Mouse (Mus musculus) megakaryocyte-erythroid progenitor cell, adult 5-6 weeks (primary cell): Measurements from ENCODE around the gene Nfkb2. TPM values are rescaled to one million over a fixed set of nuclear protein-coding genes. Genes with fewer than 3 reads are reported as not detected.

Experiments
- total RNA-seq, 2 experiments: library from RNA; stranded (forward) in 1 of 2; stranded (reverse) in 1 of 2; fragments of 200-1000, 215-1000 nt in 1 of 2; fragments of >200 nt in 1 of 2; fragmentation: Nextera tagmentation in 1 of 2; gene quantifications; 2 replicates each; pipeline ENCODE4 v1.2.3; 2014 to 2017

Gene Nfkb2
- total RNA-seq, 2 experiments from 2014 or later, result 2.8 to 4.9 TPM

Other genes with a start within 250 kb of the Nfkb2 start
- gene Nolc1, start 228.5 kb upstream of the Nfkb2 start, total RNA-seq (2014; fragmentation: Nextera tagmentation), result 170 and 201 TPM in 2 replicates
- gene Nolc1, start 228.5 kb upstream of the Nfkb2 start, total RNA-seq (2017), result 271 and 318 TPM in 2 replicates
- not detected in 2 replicates for gene Elovl3, start 172.4 kb upstream of the Nfkb2 start, total RNA-seq (2014; fragmentation: Nextera tagmentation)
- gene Elovl3, start 172.4 kb upstream of the Nfkb2 start, total RNA-seq (2017), result not detected in 2 replicates
- gene Pitx3, start 156.0 kb upstream of the Nfkb2 start, total RNA-seq (2014; fragmentation: Nextera tagmentation), result not detected in 2 replicates
- gene Pitx3, start 156.0 kb upstream of the Nfkb2 start, total RNA-seq (2017), result not detected in 2 replicates
- 48.7 and 56.7 TPM in 2 replicates for gene Gbf1, start 151.8 kb upstream of the Nfkb2 start, total RNA-seq (2014; fragmentation: Nextera tagmentation)
- 23.4 and 38.9 TPM in 2 replicates for gene Gbf1, start 151.8 kb upstream of the Nfkb2 start, total RNA-seq (2017)
- 3.4 and 7.1 TPM in 2 replicates for gene Psd, start 22.8 kb downstream of the Nfkb2 start, total RNA-seq (2014; fragmentation: Nextera tagmentation)
- 0.99 TPM in 1 of 2 replicates, not detected in the other for gene Psd, start 22.8 kb downstream of the Nfkb2 start, total RNA-seq (2017)
- gene Fbxl15, start 23.9 kb downstream of the Nfkb2 start, total RNA-seq (2014; fragmentation: Nextera tagmentation), result 4.7 TPM in 1 of 2 replicates, not detected in the other
- 0.42 and 2.5 TPM in 2 replicates for gene Fbxl15, start 23.9 kb downstream of the Nfkb2 start, total RNA-seq (2017)
- 58.5 and 61.2 TPM in 2 replicates for gene Cuedc2, start 34.4 kb downstream of the Nfkb2 start, total RNA-seq (2014; fragmentation: Nextera tagmentation)
- 100 and 121 TPM in 2 replicates for gene Cuedc2, start 34.4 kb downstream of the Nfkb2 start, total RNA-seq (2017)
- 15.0 and 16.5 TPM in 2 replicates for gene Mfsd13a, start 36.8 kb downstream of the Nfkb2 start, total RNA-seq (2014; fragmentation: Nextera tagmentation)
- gene Mfsd13a, start 36.8 kb downstream of the Nfkb2 start, total RNA-seq (2017), result 1.3 and 1.7 TPM in 2 replicates
- 0.55 TPM in 1 of 2 replicates, not detected in the other for gene 2310034G01Rik, start 46.0 kb downstream of the Nfkb2 start, total RNA-seq (2014; fragmentation: Nextera tagmentation)
- gene 2310034G01Rik, start 46.0 kb downstream of the Nfkb2 start, total RNA-seq (2017), result 0.56 TPM in 1 of 2 replicates, not detected in the other
- 86.5 and 93.6 TPM in 2 replicates for gene Actr1a, start 91.4 kb downstream of the Nfkb2 start, total RNA-seq (2014; fragmentation: Nextera tagmentation)
- gene Actr1a, start 91.4 kb downstream of the Nfkb2 start, total RNA-seq (2017), result 67.5 and 90.5 TPM in 2 replicates
- gene Sufu, start 92.6 kb downstream of the Nfkb2 start, total RNA-seq (2014; fragmentation: Nextera tagmentation), result 16.3 and 19.9 TPM in 2 replicates
- 4.5 and 7.4 TPM in 2 replicates for gene Sufu, start 92.6 kb downstream of the Nfkb2 start, total RNA-seq (2017)
- gene Trim8, start 197.4 kb downstream of the Nfkb2 start, total RNA-seq (2014; fragmentation: Nextera tagmentation), result 20.8 and 22.3 TPM in 2 replicates
- gene Trim8, start 197.4 kb downstream of the Nfkb2 start, total RNA-seq (2017), result 9.9 and 18.2 TPM in 2 replicates